Mouse (Mus musculus) heart, adult 8-10 months (tissue): Measurements from ENCODE around the gene Gm20521. TPM values are rescaled to one million over a fixed set of nuclear protein-coding genes. Genes with fewer than 3 reads are reported as not detected.

Source experiments
- DNase-seq: peaks from one replicate; pipeline ENCODE4 v3.0.0; 2022; ENCODE audit warnings: low spot score
- total RNA-seq, 4 experiments: library from RNA; stranded (reverse); gene quantifications; 2 replicates each; pipeline ENCODE4 v1.2.4; 2022

The Gm20521 gene
- 10 to 100 TPM in 1 of 4 experiments, 1 to 10 TPM in 3; 3.4 to 11.8 (median 7.9) TPM for total RNA-seq

DNA sequence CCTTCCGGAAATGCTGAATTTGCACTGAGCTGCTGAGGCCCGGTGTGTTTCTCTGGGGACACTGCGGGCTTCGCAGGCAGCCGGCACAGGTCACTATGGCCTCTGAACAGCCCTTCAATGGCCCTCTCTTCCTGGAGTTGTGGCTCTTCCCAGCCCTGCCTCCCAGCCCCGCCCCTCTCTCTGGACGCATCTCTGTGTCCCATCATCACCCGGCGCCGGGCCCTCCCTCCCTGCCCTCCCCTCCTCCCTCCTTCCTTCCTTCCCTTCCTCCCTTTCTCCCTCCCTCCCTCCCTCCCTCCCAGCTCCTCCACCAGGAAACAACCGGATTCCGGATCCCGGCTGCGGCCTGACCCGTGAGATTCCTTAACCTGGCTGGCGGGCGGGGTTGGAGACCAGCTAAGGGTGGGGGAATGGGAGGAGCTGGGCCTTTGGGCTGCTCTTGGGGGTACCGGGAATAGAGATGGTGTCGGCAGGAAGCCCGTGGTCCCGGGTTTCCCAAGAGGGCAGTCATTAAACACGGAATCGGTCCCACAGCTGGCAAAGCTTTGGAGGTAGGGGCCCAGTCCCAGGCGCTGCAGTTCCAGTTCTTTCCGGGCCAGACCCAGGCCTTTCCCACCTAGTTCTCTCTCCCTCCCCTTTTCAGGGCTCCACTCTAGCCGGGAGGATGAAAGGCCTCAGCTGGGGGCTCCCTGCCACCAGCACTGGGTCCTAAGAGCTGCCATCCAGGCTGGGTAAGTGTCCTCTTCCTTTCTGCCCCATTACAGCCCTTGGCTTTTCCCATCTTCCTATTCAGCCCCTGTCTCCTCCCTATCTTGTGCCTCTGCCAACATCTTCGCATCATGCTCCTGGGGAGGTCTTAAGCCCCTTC lies at the start of gene Gm20521, which contains the start of gene Bcl2l2:
Gm20521 (plus strand) TSS at position 288 of the 868 bp plus-strand sequence.
Bcl2l2 (plus strand) TSS at position 224 of the 868 bp plus-strand sequence.
- peak; percentile 75 for DNase-seq

DNA sequence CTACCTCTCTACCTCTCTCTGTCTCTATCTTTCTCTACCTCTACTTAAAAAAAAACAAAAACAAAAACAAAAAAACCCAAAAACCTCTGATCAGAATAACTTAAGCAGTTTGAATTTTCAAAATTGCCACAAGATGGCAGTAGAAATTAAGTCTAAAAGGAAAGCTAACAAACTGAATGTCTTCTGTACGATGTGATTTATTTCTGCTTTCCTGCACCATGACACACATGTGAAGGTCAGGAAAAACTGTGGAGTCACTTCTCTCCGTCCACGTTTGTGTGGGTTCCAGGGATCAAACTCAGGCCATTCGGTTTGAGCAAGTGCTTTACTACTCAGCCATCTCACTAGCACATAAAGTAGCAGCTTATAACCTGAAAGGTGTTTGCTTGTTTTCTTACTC lies 39.8 kb upstream of the Gm20521 start:
- DNase-seq, result peak; percentile 9

- no peak for DNase-seq
These were observed 27.5 kb upstream of the Gm20521 start for GRCm38 (mm10) chr14:54855726-54856125.

DNA sequence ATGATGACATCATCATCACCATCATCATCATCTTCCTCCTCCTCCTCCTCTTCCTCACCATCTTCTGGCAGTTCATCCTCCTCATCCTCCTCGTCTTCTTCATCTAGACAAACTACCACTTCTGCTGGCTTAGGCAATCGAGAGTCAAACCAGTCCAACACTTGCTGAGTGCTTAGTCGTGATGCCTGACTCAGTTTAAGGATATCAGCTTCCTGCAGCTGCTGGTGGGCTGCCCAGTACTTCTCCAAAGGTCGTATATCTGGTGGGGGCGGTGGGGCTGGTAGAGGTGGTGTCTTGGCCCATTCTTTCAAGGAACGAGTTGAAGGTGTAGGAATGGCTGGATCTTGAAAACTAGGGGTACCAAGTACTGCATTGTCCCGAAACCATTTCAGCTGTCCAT lies 26.5 kb upstream of the Gm20521 start:
- DNase-seq, result no peak

GRCm38 (mm10) chr14:54857891-54858290 lies 25.4 kb upstream of the Gm20521 start:
- no peak for DNase-seq

DNA sequence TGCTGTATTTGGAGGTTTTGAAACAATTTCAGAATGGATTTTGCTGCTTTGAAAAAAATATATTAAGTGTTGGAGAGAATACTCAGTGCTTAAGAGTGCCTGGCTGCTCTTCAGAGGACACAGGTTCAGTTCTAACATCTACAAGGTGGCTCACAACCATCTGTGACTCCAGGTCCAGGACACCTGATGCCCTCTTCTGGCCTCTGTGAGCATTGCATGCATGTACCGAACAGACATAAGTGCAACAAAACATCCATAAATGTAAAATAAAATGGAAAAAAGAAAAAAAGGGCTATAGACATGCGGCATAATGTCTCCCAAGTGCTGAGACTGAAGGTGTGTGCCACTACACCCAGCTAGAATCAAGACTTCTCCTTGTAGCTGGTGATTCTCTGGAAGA lies 22.7 kb upstream of the Gm20521 start:
- peak; percentile 48 for DNase-seq

GRCm38 (mm10) chr14:54863501-54864312 lies 19.5 kb upstream of the Gm20521 start:
- peak; percentile 92 for DNase-seq

DNA sequence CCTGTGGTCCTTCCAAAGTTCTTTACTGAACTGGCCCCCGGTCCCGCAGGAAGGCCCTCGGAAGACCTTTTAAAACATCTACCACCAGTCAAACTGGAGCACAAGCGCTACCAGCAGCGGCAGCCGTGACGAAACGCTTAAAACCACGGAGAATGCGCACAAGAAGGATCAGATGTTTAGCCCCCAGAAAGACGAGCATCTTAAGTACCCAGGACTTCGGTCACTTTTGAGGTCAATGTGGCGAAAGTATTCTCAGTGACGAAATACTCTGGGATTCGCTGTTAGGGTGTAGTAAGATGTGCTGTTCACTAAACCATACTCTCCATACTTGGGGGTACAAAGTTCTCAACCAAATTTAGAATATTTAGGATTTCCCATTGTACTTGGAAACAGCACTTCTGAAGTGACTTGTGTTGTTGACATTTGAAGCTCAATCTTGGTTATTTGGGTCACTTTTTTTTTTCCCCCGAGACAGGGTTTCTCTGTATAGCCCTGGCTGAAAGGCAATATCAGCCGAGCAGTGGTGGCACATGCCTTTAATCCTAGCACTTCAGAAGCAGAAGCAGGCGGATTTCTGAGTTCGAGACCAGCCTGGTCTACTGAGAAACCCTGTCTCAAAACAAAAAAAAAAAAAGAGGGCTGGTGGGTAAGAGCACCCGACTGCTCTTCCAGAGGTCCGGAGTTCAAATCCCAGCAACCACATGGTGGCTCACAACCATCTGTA lies 18.8 kb upstream of the Gm20521 start:
- DNase-seq, result no peak

GRCm38 (mm10) chr14:54865626-54866025 lies 17.6 kb upstream of the Gm20521 start:
- DNase-seq, result no peak

GRCm38 (mm10) chr14:54866268-54866667 lies 17.0 kb upstream of the Gm20521 start:
- DNase-seq, result no peak

GRCm38 (mm10) chr14:54866936-54867335 lies 16.3 kb upstream of the Gm20521 start:
- no peak for DNase-seq

- DNase-seq, result no peak
These were observed 15.2 kb upstream of the Gm20521 start for GRCm38 (mm10) chr14:54868026-54868425.

GRCm38 (mm10) chr14:54870861-54871260 lies 12.4 kb upstream of the Gm20521 start, which contains the start of gene Homez:
Gene Homez, minus strand, starts transcription at chr14:54870961.
- no peak for DNase-seq

GRCm38 (mm10) chr14:54874165-54874564 lies 9.1 kb upstream of the Gm20521 start:
- no peak for DNase-seq

DNA sequence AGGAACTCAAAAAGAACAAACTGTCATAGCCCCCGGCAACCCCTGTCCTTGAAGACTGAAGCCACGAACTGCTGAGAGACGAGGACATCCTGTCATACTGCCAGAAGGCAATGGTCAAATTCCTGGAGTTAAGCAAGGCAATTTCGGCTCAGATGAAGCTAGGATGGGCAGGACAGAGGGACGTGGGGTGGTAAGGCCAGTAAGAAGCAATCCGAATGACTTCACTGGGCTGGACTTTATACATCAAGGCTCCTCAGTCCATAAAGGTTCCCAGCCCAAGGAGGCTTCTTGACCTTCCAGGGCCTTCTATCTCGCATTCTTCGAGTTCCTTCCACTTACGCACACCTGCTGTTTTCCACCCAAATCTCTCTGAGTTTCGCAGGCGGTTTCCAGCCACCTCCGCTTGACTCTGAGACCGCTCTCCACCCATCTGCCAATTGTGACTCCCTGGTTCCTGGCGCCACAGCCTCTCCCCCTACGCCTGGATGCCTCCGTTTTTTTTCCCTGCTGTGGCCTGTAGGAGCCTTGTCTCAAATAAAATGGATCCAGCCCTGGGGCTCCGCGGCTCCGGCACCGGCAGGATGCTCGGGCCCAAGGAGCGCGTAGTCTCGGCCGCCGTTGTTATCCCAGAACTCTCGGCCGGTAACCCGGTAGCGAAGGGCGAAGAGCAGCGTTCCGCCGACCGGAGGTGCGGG lies 7.2 kb upstream of the Gm20521 start:
- no peak for DNase-seq

- DNase-seq, result peak; percentile 81
These were observed 6.6 kb upstream of the Gm20521 start for GRCm38 (mm10) chr14:54876539-54877047.

DNA sequence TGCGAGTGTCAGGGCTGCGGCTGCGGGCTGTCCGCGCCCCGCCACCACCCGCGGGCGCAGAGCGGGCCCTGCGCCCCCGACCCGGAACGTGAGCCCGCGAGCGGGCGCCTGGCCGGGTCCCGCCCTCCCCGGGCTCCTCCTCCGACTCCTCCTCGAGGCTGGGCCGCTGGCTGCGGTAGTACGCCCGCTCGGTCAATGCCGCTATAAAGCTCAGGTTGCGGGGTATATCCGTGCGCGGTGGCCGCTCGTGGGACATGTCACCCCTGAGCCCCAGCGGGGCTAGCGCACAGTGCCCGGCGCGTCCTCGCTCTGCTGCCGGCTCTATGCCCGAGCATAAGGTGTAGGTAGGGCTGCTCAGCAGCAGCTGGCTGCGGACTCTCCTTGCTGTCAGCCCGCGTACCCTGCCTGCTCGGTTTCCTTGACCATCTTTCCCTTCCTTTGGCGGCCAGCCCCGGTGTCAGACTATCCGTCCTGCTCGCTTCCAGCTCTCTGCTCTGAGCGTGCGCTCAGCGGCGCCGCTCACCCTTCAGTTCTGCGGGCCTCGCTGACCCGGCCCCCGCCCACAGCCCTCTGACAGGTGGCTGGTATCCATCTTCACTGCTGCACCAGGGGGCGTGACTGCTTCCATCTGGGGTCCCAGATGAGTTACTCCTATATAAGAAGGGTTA lies 6.1 kb upstream of the Gm20521 start, which contains the start of gene Ppp1r3e:
Ppp1r3e (minus strand) TSS at position 503 of the 668 bp plus-strand sequence.
- peak; percentile 46 for DNase-seq

DNA sequence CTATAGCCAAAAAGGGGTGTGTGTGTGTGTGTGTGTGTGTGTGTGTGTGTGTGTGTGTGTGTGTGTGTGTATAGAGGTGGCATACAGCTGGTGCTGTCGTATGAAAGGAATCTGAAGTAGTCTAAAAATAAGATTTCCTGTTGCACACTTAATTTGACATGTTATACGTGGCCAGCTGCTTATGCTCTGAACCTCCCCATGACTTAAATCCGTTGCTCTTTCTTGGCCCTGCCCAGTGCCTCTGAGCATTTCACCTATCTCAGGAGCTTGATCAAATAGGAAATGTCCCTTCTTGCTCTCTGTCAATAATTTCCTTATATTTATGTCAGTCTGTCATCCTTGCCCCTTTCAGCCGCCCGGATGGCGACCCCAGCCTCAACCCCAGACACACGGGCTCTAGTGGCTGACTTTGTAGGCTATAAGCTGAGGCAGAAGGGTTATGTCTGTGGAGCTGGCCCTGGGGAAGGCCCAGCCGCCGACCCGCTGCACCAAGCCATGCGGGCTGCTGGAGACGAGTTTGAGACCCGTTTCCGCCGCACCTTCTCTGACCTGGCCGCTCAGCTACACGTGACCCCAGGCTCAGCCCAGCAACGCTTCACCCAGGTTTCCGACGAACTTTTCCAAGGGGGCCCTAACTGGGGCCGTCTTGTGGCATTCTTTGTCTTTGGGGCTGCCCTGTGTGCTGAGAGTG lies 926 bp downstream of the Gm20521 start:
- DNase-seq, result no peak

DNA sequence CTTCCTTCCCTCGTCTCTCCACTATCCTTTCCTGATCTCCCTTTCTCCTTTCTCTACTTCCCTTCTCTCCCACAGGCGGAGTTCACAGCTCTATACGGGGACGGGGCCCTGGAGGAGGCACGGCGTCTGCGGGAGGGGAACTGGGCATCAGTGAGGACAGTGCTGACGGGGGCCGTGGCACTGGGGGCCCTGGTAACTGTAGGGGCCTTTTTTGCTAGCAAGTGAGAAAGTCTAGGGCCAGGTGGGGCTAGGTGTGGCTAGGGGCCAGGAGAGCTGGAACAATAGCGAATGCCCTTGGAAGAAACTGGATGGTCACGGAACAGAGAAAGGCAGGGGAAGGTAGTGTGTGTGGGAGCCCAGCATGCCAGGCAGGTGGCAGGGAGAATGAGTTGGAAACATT lies 2.1 kb downstream of the Gm20521 start:
- no peak for DNase-seq

DNA sequence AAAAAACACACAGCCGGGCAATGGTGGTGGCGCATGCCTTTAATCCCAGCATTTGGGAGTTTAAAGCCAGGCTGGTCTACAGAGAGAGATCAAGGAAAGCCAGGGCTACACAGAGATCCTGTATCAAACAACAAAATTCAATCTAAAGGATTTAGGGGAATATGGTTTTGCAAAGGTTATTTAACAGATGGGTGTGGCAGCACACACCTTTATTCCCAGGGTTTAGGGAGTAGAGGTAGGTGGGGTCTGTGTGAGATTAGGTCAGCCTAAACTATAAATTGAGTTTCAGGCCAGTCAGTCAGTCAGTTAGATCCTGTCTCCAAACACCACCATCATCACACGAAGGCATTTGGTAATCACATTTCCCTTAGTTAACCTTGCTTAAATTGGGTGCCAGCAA lies 9.0 kb downstream of the Gm20521 start, which contains the start of gene Pabpn1:
Pabpn1 (plus strand) TSS at position 301 of the 400 bp plus-strand sequence.
- no peak for DNase-seq
